Mouse (Mus musculus) myocyte (in vitro differentiated cells): ENCODE data around the gene Dgkz.

Experiments
- CEBPB ChIP-seq: IDR thresholded peaks from 2 replicates; pipeline ENCODE4 v1.6.1; 2011; ENCODE audit warnings: mild to moderate bottlenecking, moderate library complexity; ENCODE audit not compliant: poor library complexity, insufficient read depth, severe bottlenecking
- E2F4 ChIP-seq: IDR thresholded peaks from one replicate; pipeline ENCODE4 v1.6.1; 2011; ENCODE audit warnings: mild to moderate bottlenecking, control low read depth, moderate library complexity; ENCODE audit not compliant: insufficient read depth
- MAX ChIP-seq: IDR thresholded peaks from one replicate; pipeline ENCODE4 v1.6.1; 2011; ENCODE audit warnings: low read depth, mild to moderate bottlenecking, control low read depth
- POLR2A ChIP-seq: IDR thresholded peaks from one replicate; pipeline ENCODE4 v1.6.1; 2011; ENCODE audit warnings: low read depth, mild to moderate bottlenecking, control low read depth, moderate library complexity; ENCODE audit not compliant: insufficient read length
- POLR2AphosphoS2 ChIP-seq: IDR thresholded peaks from one replicate; pipeline ENCODE4 v1.6.1; 2011; ENCODE audit warnings: low read depth, control low read depth; ENCODE audit not compliant: insufficient read length
- REST ChIP-seq: IDR thresholded peaks from one replicate; pipeline ENCODE4 v1.6.1; 2011; ENCODE audit warnings: mild to moderate bottlenecking, control low read depth, moderate library complexity; ENCODE audit not compliant: insufficient read depth, insufficient read length
- SRF ChIP-seq: IDR thresholded peaks from one replicate; pipeline ENCODE4 v1.6.1; 2011; ENCODE audit warnings: low read depth; ENCODE audit not compliant: control insufficient read depth, insufficient read length
- TCF12 ChIP-seq: IDR thresholded peaks from one replicate; pipeline ENCODE4 v1.6.1; 2011; ENCODE audit warnings: mild to moderate bottlenecking, control low read depth; ENCODE audit not compliant: poor library complexity, insufficient read depth, severe bottlenecking
- USF1 ChIP-seq: IDR thresholded peaks from one replicate; pipeline ENCODE4 v1.6.1; 2011; ENCODE audit warnings: low read depth, mild to moderate bottlenecking, control low read depth, moderate library complexity

DNA sequence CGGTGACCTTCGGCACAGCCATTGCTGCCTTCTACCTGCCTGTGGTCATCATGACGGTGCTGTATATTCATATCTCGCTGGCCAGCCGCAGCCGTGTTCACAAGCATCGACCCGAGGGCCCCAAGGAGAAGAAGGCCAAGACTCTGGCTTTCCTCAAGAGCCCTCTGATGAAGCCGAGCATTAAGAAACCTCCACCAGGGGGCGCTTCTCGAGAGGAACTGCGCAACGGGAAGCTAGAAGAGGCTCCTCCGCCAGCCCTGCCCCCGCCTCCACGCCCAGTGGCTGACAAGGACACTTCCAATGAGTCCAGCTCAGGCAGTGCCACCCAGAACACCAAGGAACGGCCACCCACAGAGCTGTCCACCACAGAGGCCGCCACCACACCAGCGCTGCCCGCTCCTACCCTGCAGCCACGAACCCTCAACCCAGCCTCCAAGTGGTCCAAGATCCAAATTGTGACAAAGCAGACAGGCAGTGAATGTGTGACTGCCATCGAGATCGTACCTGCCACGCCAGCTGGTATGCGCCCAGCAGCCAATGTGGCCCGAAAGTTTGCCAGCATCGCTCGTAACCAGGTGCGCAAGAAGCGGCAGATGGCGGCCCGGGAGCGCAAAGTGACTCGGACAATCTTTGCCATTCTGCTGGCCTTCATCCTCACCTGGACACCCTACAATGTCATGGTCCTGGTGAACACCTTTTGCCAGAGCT is 47.7 kb downstream of the Dgkz start:
- TF ChIP-seq USF1 (no peak), E2F4 (no peak), REST (no peak), TCF12 (no peak), SRF (no peak), POLR2A (no peak), CEBPB (no peak), MAX (no peak), POLR2AphosphoS2 (no peak)
